Mouse (Mus musculus): ENCODE results near the gene Nab2.

Gene Nab2

GRCm38 (mm10) chr10:127643553-127644238, 24.7 kb downstream of the Nab2 start:
- peak; percentile 89 to 90 for DNase-seq (ENCODE audit: low spot score in 2 of 2)

- DNase-seq (ENCODE audit: low spot score in 2 of 2): peak; percentile 87 to 90
Observed at GRCm38 (mm10) chr10:127642772-127643552, 25.4 kb downstream of the Nab2 start, which contains the start of gene Stat6. TSS of gene Stat6 (plus strand) at chr10:127642986.

DNA sequence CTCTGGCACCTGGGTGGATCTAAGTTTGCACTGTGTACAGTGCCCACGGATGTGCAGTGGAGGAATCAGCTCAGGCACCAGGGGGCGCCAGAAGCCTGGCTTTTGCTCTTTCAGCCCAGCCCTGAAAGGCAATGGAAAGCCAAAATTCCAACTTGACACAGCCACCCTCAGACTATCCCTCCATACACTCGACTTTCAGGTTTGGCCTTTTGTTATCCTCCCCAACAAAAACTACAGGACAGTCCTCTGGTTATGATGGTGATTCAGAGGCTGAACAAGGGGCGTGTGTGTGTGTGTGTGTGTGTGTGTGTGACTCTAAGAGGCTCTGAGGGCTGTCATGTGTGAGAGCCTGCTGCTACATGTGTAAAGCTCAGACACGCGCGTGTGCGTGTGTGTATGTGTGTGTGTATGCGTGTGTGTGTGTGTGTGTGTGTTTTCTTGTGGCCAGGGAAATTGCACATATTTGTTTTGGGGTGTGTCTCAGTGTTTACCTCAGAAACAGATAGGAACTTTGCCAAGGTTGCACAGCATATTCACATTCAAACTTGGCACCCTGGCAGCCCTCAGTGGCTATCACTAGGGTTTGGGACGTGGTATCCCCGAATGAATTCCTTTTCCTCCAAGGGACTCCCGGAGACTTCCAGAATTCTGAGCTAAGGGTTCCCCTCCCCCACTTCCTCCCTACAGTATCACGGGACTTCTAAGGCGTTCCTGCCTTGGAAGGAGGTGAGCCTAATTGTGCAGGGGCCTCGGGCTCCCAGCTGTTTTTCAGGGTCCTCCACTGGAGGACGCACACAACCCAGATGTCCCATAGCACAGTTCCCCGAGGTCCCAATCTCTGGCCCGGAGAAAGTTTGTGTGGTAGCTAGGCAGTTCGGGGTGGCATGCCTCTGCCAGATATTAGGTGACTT, 26.3 kb downstream of the Nab2 start:
- DNase-seq (ENCODE audit: low spot score in 2 of 2): peak; percentile 88 to 89

DNA sequence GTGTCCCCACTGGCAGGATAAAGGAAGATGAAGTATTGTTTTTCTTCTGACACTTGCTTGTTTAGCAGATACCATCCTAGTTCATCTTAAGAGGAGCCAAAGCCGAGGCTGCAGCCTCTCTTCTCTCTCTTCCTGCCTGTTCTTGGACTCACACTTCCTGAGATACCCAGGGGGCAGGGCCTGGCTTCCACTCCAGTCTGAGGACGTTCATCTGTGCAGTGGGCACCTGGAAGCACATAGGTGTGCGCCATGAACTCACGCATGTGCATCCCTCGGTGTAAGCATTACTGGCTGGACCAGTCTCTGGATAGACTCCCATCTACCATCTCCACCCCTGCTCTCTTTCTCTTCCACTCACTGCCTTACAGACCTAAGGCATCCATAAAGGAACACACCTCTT, 27.9 kb downstream of the Nab2 start:
- no peak for DNase-seq (ENCODE audit: low spot score in 2 of 2)

GRCm38 (mm10) chr10:127632668-127633271, 35.6 kb downstream of the Nab2 start:
- no peak for DNase-seq (ENCODE audit: low spot score in 2 of 2)

DNA sequence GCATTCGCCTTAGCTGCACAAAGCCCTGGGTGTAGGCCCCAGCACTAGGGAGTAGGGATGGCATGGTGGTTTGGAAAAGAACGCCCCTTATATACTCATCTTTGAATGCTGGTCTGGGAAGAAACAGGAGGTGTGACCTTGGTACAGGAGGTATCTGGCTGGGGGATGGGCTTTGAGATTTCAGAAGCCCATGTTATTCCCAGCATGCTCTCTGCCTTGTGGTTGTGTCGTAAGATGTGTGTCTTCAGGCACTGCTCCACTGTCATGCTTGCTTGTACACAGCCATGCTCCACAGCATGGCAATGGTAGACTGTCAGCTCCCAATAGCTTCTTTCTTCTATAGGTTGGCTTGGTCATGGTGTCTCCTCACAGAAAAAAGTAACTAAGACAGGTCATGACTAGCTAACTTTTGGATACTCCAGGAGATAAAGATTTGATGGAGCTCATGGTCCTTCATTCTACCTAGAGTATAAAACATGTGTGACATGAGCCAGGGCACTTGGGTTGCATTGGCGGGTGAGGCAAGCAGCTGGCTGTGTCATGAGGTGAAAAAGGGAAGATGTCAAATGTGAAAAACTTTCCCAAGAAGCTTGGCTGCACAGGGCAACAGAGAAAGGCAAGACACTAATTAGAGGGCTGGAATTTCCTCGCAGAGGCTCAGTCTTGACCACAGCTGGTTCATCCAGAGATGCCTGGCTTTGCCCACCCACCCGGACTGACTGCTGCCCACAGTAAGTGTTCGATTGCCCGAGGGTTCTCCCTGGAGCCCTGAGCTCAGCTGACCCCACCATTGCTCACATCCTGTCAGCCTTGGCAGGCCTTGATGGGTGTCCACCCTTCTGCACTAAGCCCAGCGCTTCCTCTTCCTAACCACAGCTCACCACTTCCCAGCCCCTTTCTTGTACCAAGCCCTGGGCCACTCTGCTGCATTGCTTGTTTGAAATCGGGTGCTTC, 36.8 kb downstream of the Nab2 start:
- DNase-seq (ENCODE audit: low spot score in 2 of 2): peak; percentile 74 to 77

- DNase-seq (ENCODE audit: low spot score in 2 of 2): peak in 1 of 2 experiments; percentile 58
Observed at GRCm38 (mm10) chr10:127626433-127626832, 41.9 kb downstream of the Nab2 start.

DNA sequence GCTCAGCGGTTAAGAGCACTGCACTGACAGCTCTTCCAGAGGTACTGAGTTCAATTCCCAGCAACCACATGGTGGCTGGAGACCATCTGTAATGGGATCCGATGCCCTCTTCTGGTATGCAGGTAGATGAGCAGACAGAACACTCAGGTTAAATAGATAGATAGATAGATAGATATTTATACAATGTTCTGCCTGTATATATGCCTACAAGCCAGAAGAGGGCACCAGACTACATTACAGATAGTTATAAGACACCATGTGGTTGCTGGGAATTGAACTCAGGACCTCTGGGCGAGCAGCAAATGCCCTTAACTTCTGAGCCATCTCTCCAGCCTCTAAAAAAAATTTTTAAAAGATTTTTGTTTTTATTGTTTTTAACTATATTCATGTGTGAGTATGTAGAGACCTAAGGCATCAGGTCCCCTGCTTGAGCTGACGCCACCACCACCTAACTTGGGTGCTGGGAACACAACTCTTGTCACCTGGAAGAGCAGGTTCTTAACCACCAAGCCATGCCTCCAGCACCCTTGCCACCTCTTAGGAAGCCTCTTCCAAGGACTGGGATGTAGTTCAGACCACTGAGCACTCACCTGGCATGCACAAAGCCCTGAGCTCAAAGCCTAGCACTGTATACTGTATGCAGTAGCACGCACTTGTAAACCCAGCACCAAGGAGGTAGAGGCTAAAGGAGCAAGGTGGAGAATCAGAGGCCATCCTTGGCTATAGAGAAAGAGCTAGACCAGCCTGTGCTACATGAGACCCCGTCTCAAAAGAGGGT, 44.7 kb downstream of the Nab2 start:
- no peak for DNase-seq (ENCODE audit: low spot score in 2 of 2)

- DNase-seq (ENCODE audit: low spot score in 2 of 2): peak in 1 of 2 experiments; percentile 39
Observed at GRCm38 (mm10) chr10:127622661-127623060, 45.7 kb downstream of the Nab2 start.

GRCm38 (mm10) chr10:127622057-127622392, 46.3 kb downstream of the Nab2 start:
- peak; percentile 80 to 87 for DNase-seq (ENCODE audit: low spot score in 2 of 2)

DNA sequence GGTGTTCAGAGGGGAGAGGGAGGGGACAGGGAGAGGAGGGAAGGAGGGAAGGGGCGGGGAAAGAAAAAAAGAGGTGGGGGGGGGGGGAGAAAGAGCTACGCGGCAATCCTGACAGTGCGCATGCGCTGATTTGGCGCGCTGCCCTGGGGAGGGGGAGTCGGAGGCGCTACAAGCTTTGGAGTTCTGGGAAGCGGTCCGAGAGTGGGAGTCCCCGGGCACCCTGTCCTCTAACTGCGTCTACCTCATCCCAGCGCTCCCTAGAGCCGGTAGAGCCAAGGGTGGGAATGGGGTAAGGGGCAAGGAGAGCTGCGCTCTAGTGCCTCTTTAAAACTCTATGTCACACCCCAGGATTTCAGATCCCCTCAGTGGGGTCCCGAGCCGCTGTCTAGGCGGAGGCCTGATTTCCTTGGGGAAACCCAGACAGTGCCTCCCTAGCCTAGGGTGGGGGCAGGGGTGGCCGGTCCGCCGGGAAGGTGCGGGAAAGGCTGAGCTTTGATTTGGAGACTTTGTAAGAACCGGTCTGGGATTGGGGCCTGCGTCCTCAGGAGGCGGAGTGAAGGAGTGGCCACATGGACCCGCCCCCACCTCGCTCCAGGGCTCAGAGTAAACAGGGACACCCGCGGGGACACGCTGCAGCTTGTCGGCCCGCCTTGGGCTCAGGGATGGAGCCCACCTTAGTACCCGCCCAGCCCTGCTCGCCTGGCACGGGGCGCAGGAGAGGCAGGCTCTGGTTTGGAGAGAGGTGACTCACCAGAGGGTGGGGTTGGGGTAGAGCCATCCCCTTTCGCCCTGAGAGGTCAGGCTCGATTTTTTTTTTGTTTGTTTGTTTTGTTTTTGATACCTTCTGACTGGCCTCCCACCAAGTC, 46.9 kb downstream of the Nab2 start:
- peak; percentile 95 for DNase-seq (ENCODE audit: low spot score in 2 of 2)

- no peak for DNase-seq (ENCODE audit: low spot score in 2 of 2)
Observed at GRCm38 (mm10) chr10:127620406-127621190, 47.8 kb downstream of the Nab2 start, which contains the start of gene Lrp1. TSS of gene Lrp1 (minus strand) at chr10:127621148.

GRCm38 (mm10) chr10:127619941-127620405, 48.4 kb downstream of the Nab2 start:
- DNase-seq (ENCODE audit: low spot score in 2 of 2): no peak

- no peak for DNase-seq (ENCODE audit: low spot score in 2 of 2)
Observed at GRCm38 (mm10) chr10:127619119-127619721, 49.1 kb downstream of the Nab2 start.

GRCm38 (mm10) chr10:127618173-127618572, 50.2 kb downstream of the Nab2 start:
- no peak for DNase-seq (ENCODE audit: low spot score in 2 of 2)

DNA sequence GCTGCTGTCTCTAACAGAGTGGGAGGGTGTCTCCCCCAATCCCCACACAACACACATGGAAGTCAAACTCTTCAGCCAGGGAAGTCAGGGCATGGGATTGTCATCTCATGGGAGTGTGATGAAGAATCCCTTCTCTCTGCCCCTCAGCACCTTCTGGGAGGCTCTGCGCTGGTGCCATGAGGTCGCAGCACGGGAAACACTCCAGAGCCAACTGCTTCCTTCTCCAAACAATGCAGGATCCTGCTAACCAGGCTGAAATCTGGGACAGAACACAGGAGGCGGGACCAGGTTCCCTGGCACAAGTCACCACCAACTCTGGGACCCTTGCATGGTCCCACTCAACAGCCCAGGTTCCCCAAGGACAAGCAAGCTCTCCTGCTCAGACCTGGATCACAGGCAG, 51.1 kb downstream of the Nab2 start:
- DNase-seq (ENCODE audit: low spot score in 2 of 2): no peak

- no peak for DNase-seq (ENCODE audit: low spot score in 2 of 2)
Observed at GRCm38 (mm10) chr10:127616261-127616679, 52.1 kb downstream of the Nab2 start.
